Mouse (Mus musculus) hindbrain, embryonic 11.5 days (tissue): Measurements from ENCODE around the gene Tdpoz4. TPM values are rescaled to one million over a fixed set of nuclear protein-coding genes. Genes with fewer than 3 reads are reported as not detected.
"Not testable (repeated sequence)": the region's sequence is repeated elsewhere in the genome, so short reads cannot be mapped to it uniquely, and the experiment has no call there.

Experiments used
- ATAC-seq: fragments of 200-750 bp; cut with Nextera tagmentation; 2 replicates; pipeline ENCODE4 v1.8.0; 2017; ENCODE audit warnings: mild to moderate bottlenecking, moderate TSS enrichment, moderate library complexity; ENCODE audit not compliant: low FRiP score
- DNase-seq: peaks from one replicate; pipeline ENCODE4 v3.0.0-alpha.2; 2015; ENCODE audit warnings: low spot score
- H3K27ac ChIP-seq: fragments of 300-500 bp; sonication (generic); 2 replicates; pipeline ENCODE4 v1.5.1; 2014; ENCODE audit warnings: mild to moderate bottlenecking, low read depth, low read length
- H3K27me3 ChIP-seq: fragments of 300-500 bp; sonication (generic); 2 replicates; pipeline ENCODE4 v1.6.1; 2014; ENCODE audit warnings: mild to moderate bottlenecking, low read length, moderate library complexity, mixed read lengths; ENCODE audit not compliant: control insufficient read depth, insufficient read depth
- H3K36me3 ChIP-seq: fragments of 300-500 bp; sonication (generic); 2 replicates; pipeline ENCODE4 v1.6.1; 2014; ENCODE audit warnings: mild to moderate bottlenecking, low read length, moderate library complexity, mixed read lengths; ENCODE audit not compliant: control insufficient read depth, insufficient read depth
- H3K4me1 ChIP-seq: fragments of 300-500 bp; sonication (generic); replicated peaks from 2 replicates; pipeline ENCODE4 v1.6.1; 2014; ENCODE audit warnings: low read length, mixed read lengths; ENCODE audit not compliant: control insufficient read depth, insufficient read depth
- H3K4me2 ChIP-seq: fragments of 300-500 bp; sonication (generic); replicated peaks from 2 replicates; pipeline ENCODE4 v1.6.1; 2014; ENCODE audit warnings: mild to moderate bottlenecking, low read depth, low read length
- H3K4me3 ChIP-seq: fragments of 300-500 bp; sonication (generic); 2 replicates; pipeline ENCODE4 v1.5.1; 2014; ENCODE audit warnings: low read depth, low read length
- H3K9ac ChIP-seq: fragments of 300-500 bp; sonication (generic); 2 replicates; pipeline ENCODE4 v1.6.1; 2014; ENCODE audit warnings: low read depth, low read length
- H3K9me3 ChIP-seq: fragments of 300-500 bp; sonication (generic); 2 replicates; pipeline ENCODE4 v1.6.1; 2016; ENCODE audit warnings: low read length; ENCODE audit not compliant: control insufficient read depth
- WGBS: fragments of 180-500 bp; shearing (Covaris S2); extraction: QIAGEN DNeasy Blood & Tissue Kit; methylation state at CpG from one replicate; pipeline ENCODE4 v1.1.7; 2014; 5-methylcytosine and 5-hydroxymethylcytosine counted together
- polyA plus RNA-seq: library from polyadenylated mRNA; unstranded; fragments of >200 nt; fragmentation: Nextera tagmentation; extraction: Ambion mirVana; gene quantifications from 2 replicates; pipeline ENCODE4 v1.2.1, GENCODE M21; 2014

Gene Tdpoz4
- not detected in 2 replicates for polyA plus RNA-seq

DNA sequence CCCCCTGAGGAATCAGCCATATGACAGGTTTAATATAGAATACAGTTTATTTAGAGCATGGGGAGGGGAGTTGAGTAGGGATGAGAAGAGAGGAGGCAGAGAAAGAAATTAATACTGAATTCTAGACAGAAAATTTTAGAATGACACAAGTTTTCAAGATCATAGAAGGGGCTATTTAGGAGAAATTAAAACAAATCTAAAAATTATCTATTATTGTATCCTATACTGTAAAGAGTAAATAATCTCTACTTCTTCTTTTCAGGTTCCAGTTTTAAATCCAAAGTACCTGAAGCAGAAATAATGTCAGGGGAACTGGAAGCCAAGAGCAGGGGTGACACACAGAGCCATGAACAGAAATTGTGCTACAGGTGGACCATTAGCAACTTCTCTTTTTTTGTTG is at the start of gene Tdpoz4:
Gene Tdpoz4 (plus strand): TSS at position 301 of the 400 bp plus-strand sequence.
- ATAC-seq, H3K9me3 ChIP-seq, H3K4me2 ChIP-seq, DNase-seq, H3K27ac ChIP-seq, H3K27me3 ChIP-seq, H3K36me3 ChIP-seq, H3K4me1 ChIP-seq, H3K4me3 ChIP-seq, H3K9ac ChIP-seq: not testable (repeated sequence)

DNA sequence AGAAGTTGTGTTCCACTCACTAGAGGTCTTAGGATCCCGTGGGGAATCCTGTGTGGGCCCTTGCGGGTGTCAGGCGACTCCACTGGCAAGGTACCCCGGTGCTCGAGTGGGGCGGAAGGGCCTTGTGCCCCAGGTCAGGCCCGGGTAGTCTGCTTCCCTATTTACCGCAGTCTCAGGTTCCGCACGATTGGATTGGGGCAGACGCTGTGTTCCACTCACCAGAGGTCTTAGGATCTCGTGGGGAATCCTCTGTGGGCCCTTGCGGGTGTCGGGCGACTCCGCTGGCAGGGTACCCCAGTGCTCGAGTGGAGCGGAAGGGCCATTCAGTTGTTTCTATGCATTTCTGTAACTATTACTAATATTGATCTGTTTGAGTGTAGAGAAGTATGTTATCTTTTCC is 42.2 kb upstream of the Tdpoz4 start:
- not testable (repeated sequence) for H3K4me2 ChIP-seq, H3K4me1 ChIP-seq, H3K9me3 ChIP-seq, H3K27me3 ChIP-seq, H3K4me3 ChIP-seq, H3K36me3 ChIP-seq, H3K27ac ChIP-seq, DNase-seq, ATAC-seq, H3K9ac ChIP-seq
- WGBS: 95% methylated on average over 18 of the region's 18 CpGs

DNA sequence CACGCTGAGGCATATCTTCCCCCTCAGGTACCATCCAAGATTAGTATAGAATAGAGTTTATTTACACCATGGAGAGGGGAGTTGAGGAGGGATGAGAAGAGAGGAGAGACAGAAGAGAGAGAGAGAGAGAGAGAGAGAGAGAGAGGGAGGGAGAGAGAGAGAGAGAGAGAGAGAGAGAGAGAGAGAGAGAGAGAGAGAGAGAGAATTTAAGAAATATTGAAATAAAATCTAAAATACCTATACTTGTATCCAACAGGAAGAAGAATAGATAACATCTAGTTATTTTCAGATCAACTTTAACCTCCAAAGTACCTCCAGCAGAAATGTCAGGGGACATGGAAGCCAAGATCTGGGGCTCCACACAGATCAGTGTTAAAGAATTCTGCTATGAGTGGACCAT is 23.5 kb upstream of the Tdpoz4 start, which contains the start of gene Gm5773:
Gene Gm5773 (plus strand): TSS at position 301 of the 400 bp plus-strand sequence.
- 70% methylated on average over 1 of the region's 1 CpGs for WGBS
- not testable (repeated sequence) for H3K4me2 ChIP-seq, H3K27me3 ChIP-seq, H3K4me3 ChIP-seq, H3K27ac ChIP-seq, H3K9me3 ChIP-seq, H3K36me3 ChIP-seq, H3K9ac ChIP-seq, H3K4me1 ChIP-seq, ATAC-seq, DNase-seq

DNA sequence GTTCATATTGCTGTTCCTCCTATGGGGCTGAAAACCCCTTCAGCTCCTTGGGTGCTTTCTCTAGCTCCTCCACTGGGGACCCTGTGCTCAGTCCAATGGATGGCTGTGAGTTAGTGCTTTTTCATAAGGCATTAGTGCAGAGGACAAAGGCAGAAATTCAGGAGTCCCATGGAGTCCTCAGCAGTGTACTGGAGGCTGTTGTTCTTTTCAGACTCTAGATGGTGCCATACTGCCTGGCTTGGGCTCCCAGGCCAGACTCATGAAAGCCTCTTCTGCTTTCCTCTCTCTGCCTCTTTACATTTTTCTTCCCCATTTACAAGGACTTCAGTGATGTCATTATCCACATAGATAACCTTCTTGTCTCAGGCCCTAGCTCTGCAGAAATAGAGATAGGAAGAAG is 17.1 kb downstream of the Tdpoz4 start:
- H3K36me3 ChIP-seq, H3K9ac ChIP-seq, H3K9me3 ChIP-seq, DNase-seq, ATAC-seq, H3K4me2 ChIP-seq, H3K27me3 ChIP-seq, H3K27ac ChIP-seq, H3K4me3 ChIP-seq, H3K4me1 ChIP-seq: not testable (repeated sequence)

DNA sequence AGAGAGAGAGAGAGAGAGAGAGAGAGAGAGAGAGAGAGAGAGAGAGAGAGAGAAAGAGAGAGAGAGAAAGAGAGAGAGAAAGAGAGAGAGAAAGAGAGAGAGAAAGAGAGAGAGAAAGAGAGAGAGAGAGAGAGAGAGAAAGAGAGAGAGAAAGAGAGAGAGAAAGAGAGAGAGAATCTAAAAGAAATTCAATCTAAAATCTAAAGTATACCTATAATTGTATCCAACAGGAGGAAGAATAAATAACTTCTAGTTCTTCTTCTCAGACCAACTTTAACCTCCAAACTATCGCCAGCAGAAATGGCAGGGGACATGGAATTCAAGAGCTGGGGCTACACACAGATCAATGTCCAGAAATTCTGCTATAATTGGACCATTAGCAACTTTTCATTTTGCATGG is 29.5 kb downstream of the Tdpoz4 start, which contains the start of gene Tdpoz3:
Gene Tdpoz3 (plus strand): TSS at position 301 of the 400 bp plus-strand sequence.
- H3K4me3 ChIP-seq: not testable (repeated sequence)

More for the DNA sequence above, 29.5 kb downstream of the Tdpoz4 start, which contains the start of gene Tdpoz3:
- not testable (repeated sequence) for H3K27ac ChIP-seq, H3K9me3 ChIP-seq, H3K9ac ChIP-seq, H3K4me1 ChIP-seq, H3K36me3 ChIP-seq, DNase-seq, H3K27me3 ChIP-seq, ATAC-seq, H3K4me2 ChIP-seq
- 78% methylated on average over 1 of the region's 1 CpGs for WGBS

Other genes with a start within 250 kb of the Tdpoz4 start
- 194 and 197 TPM in 2 replicates for gene S100a10, start 241.3 kb upstream of the Tdpoz4 start, polyA plus RNA-seq
- gene Tdpoz2, start 143.7 kb upstream of the Tdpoz4 start, polyA plus RNA-seq: not detected in 2 replicates
- not detected in 2 replicates for gene Tdpoz1, start 120.1 kb upstream of the Tdpoz4 start, polyA plus RNA-seq
- not detected in 2 replicates for gene Gm37596, start 103.3 kb upstream of the Tdpoz4 start, polyA plus RNA-seq
- not detected in 2 replicates for gene Gm5773, start 23.4 kb upstream of the Tdpoz4 start, polyA plus RNA-seq
- not detected in 2 replicates for gene Tdpoz3, start 29.6 kb downstream of the Tdpoz4 start, polyA plus RNA-seq
- not detected in 2 replicates for gene Gm9117, start 147.1 kb downstream of the Tdpoz4 start, polyA plus RNA-seq
- not detected in 2 replicates for gene Tdpoz5, start 164.9 kb downstream of the Tdpoz4 start, polyA plus RNA-seq